Mouse (Mus musculus): Measurements from ENCODE around the gene Zfp719. TPM values are rescaled to one million over a fixed set of nuclear protein-coding genes. Genes with fewer than 3 reads are reported as not detected.

Zfp719 gene
- polyA plus RNA-seq, 1 experiment from 2014 or later: 16.5 TPM

DNA sequence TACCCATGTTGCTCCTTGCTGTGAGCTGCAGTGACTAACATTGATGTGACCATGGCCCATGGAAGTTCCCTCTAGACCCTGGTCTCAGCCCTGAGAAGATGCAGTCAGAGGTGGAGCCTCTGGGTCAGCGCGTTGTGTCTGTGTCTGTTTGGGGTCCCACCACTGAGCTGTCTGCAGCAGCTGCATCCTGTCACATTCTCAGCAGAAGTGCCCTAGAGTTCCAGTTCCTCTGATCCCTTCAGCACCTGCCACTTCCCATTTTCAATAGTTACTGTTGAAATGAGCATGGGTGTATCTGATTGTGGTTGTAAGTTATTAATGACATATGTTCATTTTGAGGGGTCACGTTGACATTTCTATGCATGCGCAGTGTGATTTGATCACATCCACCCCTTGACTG, 26.3 kb upstream of the Zfp719 start:
- Histone ChIP-seq H3K9ac (replicated peaks; ENCODE audit: low read depth, low read length) (no peak overlapping the region), H3K4me1 (ENCODE audit: control insufficient read depth, insufficient read depth, low read length) (no peaks in the 10 kb centered on the region), H3K27ac (ENCODE audit: low read depth, low read length) (no peak overlapping the region), H3K27me3 (ENCODE audit: control insufficient read depth, insufficient read depth, low read length) (no peaks in the 10 kb centered on the region), H3K4me2 (ENCODE audit: low read depth, low read length) (no peak overlapping the region), H3K36me3 (ENCODE audit: control insufficient read depth, insufficient read depth, low read length) (no peaks in the 10 kb centered on the region), H3K9me3 (ENCODE audit: control insufficient read depth, low read length) (no peaks in the 10 kb centered on the region), H3K4me3 (ENCODE audit: low read depth, low read length) (no peak overlapping the region)
- no peak for ATAC-seq (ENCODE audit: low read depth)
- WGBS: 83% methylated on average over 4 of the region's 4 CpGs

DNA sequence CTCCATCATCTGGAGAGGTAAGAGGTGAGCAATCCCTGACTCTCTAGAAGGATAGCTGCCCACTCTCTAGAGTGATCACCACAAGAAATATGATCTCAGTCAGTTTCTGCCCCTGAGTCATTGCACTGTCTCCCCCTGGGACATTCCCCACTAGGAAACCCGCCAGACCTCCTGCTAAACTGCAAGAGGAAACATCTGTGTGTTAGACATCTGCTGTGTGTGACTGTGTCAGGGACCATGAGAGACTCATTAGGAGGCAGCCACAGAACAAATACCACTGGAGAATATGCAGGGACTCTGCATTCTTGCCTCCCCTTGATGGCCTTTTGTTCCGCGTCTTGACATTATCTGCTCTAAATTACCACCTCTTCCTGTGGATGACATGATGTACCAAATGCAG, 24.9 kb upstream of the Zfp719 start:
- no peaks in the 10 kb centered on the region for H3K4me1 ChIP-seq (ENCODE audit: control insufficient read depth, insufficient read depth, low read length)
- H3K27me3 ChIP-seq (ENCODE audit: control insufficient read depth, insufficient read depth, low read length): no peaks in the 10 kb centered on the region
- no peak overlapping the region for H3K27ac ChIP-seq (ENCODE audit: low read depth, low read length)
- H3K4me2 ChIP-seq (ENCODE audit: low read depth, low read length): no peak overlapping the region
- ATAC-seq (ENCODE audit: low read depth): no peak
- no peak overlapping the region for H3K4me3 ChIP-seq (ENCODE audit: low read depth, low read length)
- no peak overlapping the region for H3K9ac ChIP-seq (replicated peaks; ENCODE audit: low read depth, low read length)
- no peaks in the 10 kb centered on the region for H3K36me3 ChIP-seq (ENCODE audit: control insufficient read depth, insufficient read depth, low read length)
- H3K9me3 ChIP-seq (ENCODE audit: control insufficient read depth, low read length): no peaks in the 10 kb centered on the region
- WGBS: 54% methylated on average over 3 of the region's 3 CpGs

DNA sequence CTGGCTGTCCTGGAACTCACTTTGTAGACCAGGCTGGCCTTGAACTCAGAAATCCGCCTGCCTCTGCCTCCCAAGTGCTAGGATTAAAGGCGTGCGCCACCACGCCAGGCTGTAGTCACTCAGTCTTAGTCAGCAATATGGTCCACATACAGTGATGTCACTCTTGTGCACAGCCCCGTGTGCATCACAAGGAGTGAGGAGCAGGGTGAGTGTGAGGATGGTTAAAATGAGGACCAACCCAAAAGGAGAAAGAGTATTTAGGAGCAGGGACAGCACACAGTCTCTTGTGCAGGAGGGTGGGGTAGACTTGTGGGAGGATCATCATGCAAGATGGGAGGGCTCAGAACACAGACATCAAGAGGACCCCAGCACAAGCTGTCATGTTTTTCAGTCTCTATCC, 24.1 kb upstream of the Zfp719 start:
- no peak for ATAC-seq (ENCODE audit: low read depth)
- H3K4me2 ChIP-seq (ENCODE audit: low read depth, low read length): no peak overlapping the region
- H3K4me3 ChIP-seq (ENCODE audit: low read depth, low read length): no peak overlapping the region
- WGBS: 96% methylated on average over 5 of the region's 5 CpGs
- no peak overlapping the region for H3K9ac ChIP-seq (replicated peaks; ENCODE audit: low read depth, low read length)
- no peak overlapping the region for H3K27ac ChIP-seq (ENCODE audit: low read depth, low read length)
- no peaks in the 10 kb centered on the region for H3K9me3 ChIP-seq (ENCODE audit: control insufficient read depth, low read length)
- no peaks in the 10 kb centered on the region for H3K27me3 ChIP-seq (ENCODE audit: control insufficient read depth, insufficient read depth, low read length)
- no peaks in the 10 kb centered on the region for H3K36me3 ChIP-seq (ENCODE audit: control insufficient read depth, insufficient read depth, low read length)
- H3K4me1 ChIP-seq (ENCODE audit: control insufficient read depth, insufficient read depth, low read length): no peaks in the 10 kb centered on the region

DNA sequence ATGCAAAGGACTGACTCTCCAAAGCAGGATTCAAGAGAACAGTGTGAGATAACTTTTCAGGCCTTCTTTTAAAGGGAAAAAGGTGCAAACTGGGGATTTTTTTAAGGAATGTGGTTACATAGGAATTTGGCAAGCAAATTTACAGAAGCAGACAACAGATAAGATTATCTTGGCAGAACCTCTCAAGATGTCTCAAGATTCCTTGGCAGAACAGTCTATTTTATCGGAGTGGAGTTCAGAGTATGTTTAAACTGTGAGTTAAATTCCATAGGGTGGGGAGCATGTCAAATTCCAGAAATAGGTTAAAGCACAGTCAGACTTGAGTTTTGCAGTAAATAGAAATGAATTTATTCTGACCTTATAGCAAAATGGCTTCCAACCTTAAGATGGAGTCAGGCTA, 22.5 kb upstream of the Zfp719 start:
- H3K4me2 ChIP-seq (ENCODE audit: low read depth, low read length): no peak overlapping the region
- no peaks in the 10 kb centered on the region for H3K36me3 ChIP-seq (ENCODE audit: control insufficient read depth, insufficient read depth, low read length)
- 89% methylated on average over 1 of the region's 1 CpGs for WGBS
- no peak overlapping the region for H3K27ac ChIP-seq (ENCODE audit: low read depth, low read length)
- H3K9ac ChIP-seq (replicated peaks; ENCODE audit: low read depth, low read length): no peak overlapping the region
- no peaks in the 10 kb centered on the region for H3K27me3 ChIP-seq (ENCODE audit: control insufficient read depth, insufficient read depth, low read length)
- ATAC-seq (ENCODE audit: low read depth): no peak
- H3K9me3 ChIP-seq (ENCODE audit: control insufficient read depth, low read length): no peaks in the 10 kb centered on the region
- no peak overlapping the region for H3K4me3 ChIP-seq (ENCODE audit: low read depth, low read length)
- no peaks in the 10 kb centered on the region for H3K4me1 ChIP-seq (ENCODE audit: control insufficient read depth, insufficient read depth, low read length)

DNA sequence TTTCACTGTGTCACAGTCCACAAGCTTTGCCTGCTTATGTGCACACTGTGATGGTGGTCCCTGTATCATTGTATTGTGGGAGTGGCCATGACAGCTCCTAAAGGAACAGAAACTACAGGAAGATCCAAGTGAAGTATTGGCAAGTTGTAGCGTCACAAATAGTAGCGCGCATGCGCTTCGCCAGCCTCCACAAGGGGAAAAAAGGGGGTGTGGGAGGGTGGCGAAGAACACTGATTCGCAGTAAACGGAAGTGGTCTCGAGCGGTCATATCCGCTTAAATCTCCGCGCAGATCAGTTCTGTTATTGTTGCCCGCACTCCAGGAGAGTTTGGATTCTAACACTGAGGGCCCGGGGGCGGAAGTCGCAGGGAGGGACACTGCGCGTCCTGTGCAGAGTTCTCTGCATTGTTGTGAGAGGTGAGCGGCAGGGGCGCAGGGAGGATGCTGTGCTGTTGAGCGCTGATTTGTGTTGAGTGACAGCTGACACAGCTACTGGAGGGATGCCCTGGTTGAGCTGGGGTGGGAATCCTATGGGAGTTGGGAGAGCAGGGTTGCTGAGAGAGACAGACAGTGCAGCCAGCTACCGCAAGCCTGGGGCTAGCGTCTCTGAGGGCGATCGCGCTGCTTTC, 17.3 kb upstream of the Zfp719 start, which contains the start of gene Zfp658:
Gene Zfp658 (plus strand): TSS at position 251 of the 628 bp plus-strand sequence.
- WGBS: under 1% methylated on average over 27 of the region's 27 CpGs

DNA sequence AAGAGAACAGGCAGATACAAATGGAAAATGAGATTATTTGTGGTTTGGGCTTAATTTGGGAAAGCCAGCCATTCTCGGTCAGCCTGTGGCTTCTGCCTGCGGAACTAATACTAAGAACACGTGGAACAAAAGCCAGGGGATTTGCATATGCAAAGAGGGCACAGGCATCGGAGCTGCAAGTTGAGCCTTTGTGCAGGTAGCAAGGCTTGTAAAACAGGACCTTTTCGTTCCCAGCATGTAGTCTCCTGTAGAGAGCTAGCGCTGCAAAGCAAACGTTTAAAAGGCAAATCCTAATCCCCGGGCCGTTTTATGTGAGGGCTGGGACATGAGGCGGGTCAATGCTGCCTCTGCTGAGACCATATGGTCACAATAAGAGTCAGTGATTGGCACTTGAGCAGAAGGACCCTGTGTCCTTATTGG, 16.7 kb upstream of the Zfp719 start:
- H3K36me3 ChIP-seq (ENCODE audit: control insufficient read depth, insufficient read depth, low read length): peaks cover 16% of the 10 kb centered on the region
- 0% methylated on average over 10 of the region's 10 CpGs for WGBS
- peak; percentile 36 for ATAC-seq (ENCODE audit: low read depth)

More for the DNA sequence above, 17.3 kb upstream of the Zfp719 start, which contains the start of gene Zfp658:
- H3K4me2 ChIP-seq (ENCODE audit: low read depth, low read length): peak within 1 kb of the TSS; percentile 88
- H3K4me1 ChIP-seq (ENCODE audit: control insufficient read depth, insufficient read depth, low read length): peaks cover 15% of the 10 kb centered on the region
- no peaks in the 10 kb centered on the region for H3K9me3 ChIP-seq (ENCODE audit: control insufficient read depth, low read length)
- H3K36me3 ChIP-seq (ENCODE audit: control insufficient read depth, insufficient read depth, low read length): peaks cover 14% of the 10 kb centered on the region; the same call in 1 of the 2 replicates
- ATAC-seq (ENCODE audit: low read depth): peak; percentile 95
- no peaks in the 10 kb centered on the region for H3K27me3 ChIP-seq (ENCODE audit: control insufficient read depth, insufficient read depth, low read length)
- peak within 1 kb of the TSS; percentile 78 for H3K9ac ChIP-seq (replicated peaks; ENCODE audit: low read depth, low read length)
- H3K27ac ChIP-seq (ENCODE audit: low read depth, low read length): peak within 1 kb of the TSS; percentile 77
- peak within 1 kb of the TSS; percentile 72 for H3K4me3 ChIP-seq (ENCODE audit: low read depth, low read length)

DNA sequence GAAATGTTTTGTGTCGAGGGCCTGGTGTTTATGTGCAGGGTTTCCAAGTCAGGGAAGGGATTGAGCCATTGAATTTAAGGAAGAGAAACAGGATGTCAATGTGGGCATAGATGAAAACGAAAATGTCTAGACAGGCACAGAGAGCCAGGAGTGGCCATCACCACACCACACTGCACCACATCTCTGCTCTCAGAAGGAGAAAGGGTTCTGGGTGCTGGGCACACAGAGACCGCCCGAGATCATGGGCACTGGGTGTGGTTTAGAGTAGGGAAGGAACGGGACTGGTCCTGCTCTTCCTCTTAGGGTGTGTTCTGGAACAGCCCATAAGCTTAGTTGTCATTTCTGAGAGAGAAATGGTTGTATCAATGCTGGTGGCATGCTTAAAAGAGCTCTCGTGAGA, 16.1 kb upstream of the Zfp719 start:
- H3K4me1 ChIP-seq (ENCODE audit: control insufficient read depth, insufficient read depth, low read length): peaks cover 15% of the 10 kb centered on the region
- peak overlapping the region; percentile 88 for H3K4me2 ChIP-seq (ENCODE audit: low read depth, low read length)
- H3K9ac ChIP-seq (replicated peaks; ENCODE audit: low read depth, low read length): peak overlapping the region; percentile 78
- peaks cover 21% of the 10 kb centered on the region for H3K36me3 ChIP-seq (ENCODE audit: control insufficient read depth, insufficient read depth, low read length)
- 59% methylated on average over 6 of the region's 6 CpGs for WGBS
- H3K27me3 ChIP-seq (ENCODE audit: control insufficient read depth, insufficient read depth, low read length): no peaks in the 10 kb centered on the region
- H3K9me3 ChIP-seq (ENCODE audit: control insufficient read depth, low read length): no peaks in the 10 kb centered on the region
- ATAC-seq (ENCODE audit: low read depth): no peak
- H3K27ac ChIP-seq (ENCODE audit: low read depth, low read length): no peak overlapping the region
- peak overlapping the region; percentile 72 for H3K4me3 ChIP-seq (ENCODE audit: low read depth, low read length)

More for the DNA sequence above, 16.7 kb upstream of the Zfp719 start:
- H3K27me3 ChIP-seq (ENCODE audit: control insufficient read depth, insufficient read depth, low read length): no peaks in the 10 kb centered on the region
- peaks cover 15% of the 10 kb centered on the region for H3K4me1 ChIP-seq (ENCODE audit: control insufficient read depth, insufficient read depth, low read length)
- H3K27ac ChIP-seq (ENCODE audit: low read depth, low read length): peak overlapping the region; percentile 77
- peak overlapping the region; percentile 88 for H3K4me2 ChIP-seq (ENCODE audit: low read depth, low read length)
- peak overlapping the region; percentile 78 for H3K9ac ChIP-seq (replicated peaks; ENCODE audit: low read depth, low read length)
- H3K4me3 ChIP-seq (ENCODE audit: low read depth, low read length): peak overlapping the region; percentile 72
- no peaks in the 10 kb centered on the region for H3K9me3 ChIP-seq (ENCODE audit: control insufficient read depth, low read length)

DNA sequence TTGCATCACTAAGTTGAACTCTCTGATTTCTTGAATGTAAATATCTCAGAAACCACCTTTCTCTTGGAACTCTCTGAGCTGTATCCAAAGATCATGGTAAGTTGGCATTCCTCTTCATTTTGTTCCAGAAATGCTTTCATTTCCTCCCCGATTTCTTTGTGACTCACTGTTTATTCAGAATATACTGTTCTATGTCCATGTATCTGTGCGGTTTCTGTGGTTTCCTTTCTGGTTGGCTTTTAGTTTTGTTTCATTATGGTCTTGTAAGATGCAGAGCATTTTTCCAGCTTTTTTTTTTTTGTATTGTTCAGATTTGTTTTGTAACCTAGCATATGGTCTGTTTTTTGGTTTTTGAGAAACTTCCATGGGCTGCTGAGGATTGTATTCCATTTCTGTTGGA, 8.2 kb upstream of the Zfp719 start:
- H3K27me3 ChIP-seq (ENCODE audit: control insufficient read depth, insufficient read depth, low read length): no peaks in the 10 kb centered on the region
- no peak overlapping the region for H3K4me2 ChIP-seq (ENCODE audit: low read depth, low read length)
- no peak for ATAC-seq (ENCODE audit: low read depth)
- no peaks in the 10 kb centered on the region for H3K9me3 ChIP-seq (ENCODE audit: control insufficient read depth, low read length)
- no peak overlapping the region for H3K9ac ChIP-seq (replicated peaks; ENCODE audit: low read depth, low read length)
- no peak overlapping the region for H3K4me3 ChIP-seq (ENCODE audit: low read depth, low read length)
- peaks cover 54% of the 10 kb centered on the region for H3K36me3 ChIP-seq (ENCODE audit: control insufficient read depth, insufficient read depth, low read length)
- no peaks in the 10 kb centered on the region for H3K4me1 ChIP-seq (ENCODE audit: control insufficient read depth, insufficient read depth, low read length)
- H3K27ac ChIP-seq (ENCODE audit: low read depth, low read length): no peak overlapping the region
- whole genome bisulfite sequencing: 90% methylated on average over 2 of the region's 2 CpGs

DNA sequence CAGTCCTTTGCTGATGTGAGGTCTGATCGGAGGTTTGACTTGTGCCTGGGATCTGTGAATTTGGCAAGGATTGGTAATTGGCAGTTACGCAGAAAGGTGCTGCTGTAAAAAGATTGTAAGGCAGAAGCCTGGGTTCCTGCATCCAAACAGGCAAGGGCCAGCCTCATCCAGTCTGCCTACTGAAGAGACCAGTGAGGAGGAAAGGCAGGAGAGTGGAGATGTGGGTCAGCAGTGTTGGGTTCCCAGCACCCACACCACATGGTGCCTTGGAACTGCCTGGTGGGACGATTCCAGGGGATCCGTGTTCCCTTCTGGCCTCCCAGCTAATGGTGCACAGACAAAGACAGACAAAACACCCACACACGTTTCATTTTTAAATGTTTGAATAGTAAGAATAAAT, 1.1 kb downstream of the Zfp719 start:
- Histone ChIP-seq H3K9me3 (ENCODE audit: control insufficient read depth, low read length) (no peaks in the 10 kb centered on the region), H3K4me1 (ENCODE audit: control insufficient read depth, insufficient read depth, low read length) (peaks cover 12% of the 10 kb centered on the region), H3K27ac (ENCODE audit: low read depth, low read length) (peak overlapping the region; percentile 81; the same call in 1 of the 2 replicates), H3K9ac (replicated peaks; ENCODE audit: low read depth, low read length) (peak overlapping the region; percentile 73), H3K4me2 (ENCODE audit: low read depth, low read length) (peak overlapping the region; percentile 69), H3K36me3 (ENCODE audit: control insufficient read depth, insufficient read depth, low read length) (peaks cover 13% of the 10 kb centered on the region; the same call in 1 of the 2 replicates), H3K4me3 (ENCODE audit: low read depth, low read length) (peak overlapping the region; percentile 70), H3K27me3 (ENCODE audit: control insufficient read depth, insufficient read depth, low read length) (no peaks in the 10 kb centered on the region)
- no peak for ATAC-seq (ENCODE audit: low read depth)
- 60% methylated on average over 5 of the region's 5 CpGs for WGBS
